Mouse (Mus musculus) urinary bladder, adult 18-20 months (tissue): ENCODE measurements around the gene Grhpr.
"Not testable (repeated sequence)": the region's sequence is repeated elsewhere in the genome, so short reads cannot be mapped to it uniquely, and the experiment has no call there.

Experiments used
- DNase-seq, 2 experiments: peaks; one replicate each; pipeline ENCODE4 v3.0.0; 2022; ENCODE audit warnings: low spot score in 2 of 2, mixed read lengths in 2 of 2

Grhpr gene

DNA sequence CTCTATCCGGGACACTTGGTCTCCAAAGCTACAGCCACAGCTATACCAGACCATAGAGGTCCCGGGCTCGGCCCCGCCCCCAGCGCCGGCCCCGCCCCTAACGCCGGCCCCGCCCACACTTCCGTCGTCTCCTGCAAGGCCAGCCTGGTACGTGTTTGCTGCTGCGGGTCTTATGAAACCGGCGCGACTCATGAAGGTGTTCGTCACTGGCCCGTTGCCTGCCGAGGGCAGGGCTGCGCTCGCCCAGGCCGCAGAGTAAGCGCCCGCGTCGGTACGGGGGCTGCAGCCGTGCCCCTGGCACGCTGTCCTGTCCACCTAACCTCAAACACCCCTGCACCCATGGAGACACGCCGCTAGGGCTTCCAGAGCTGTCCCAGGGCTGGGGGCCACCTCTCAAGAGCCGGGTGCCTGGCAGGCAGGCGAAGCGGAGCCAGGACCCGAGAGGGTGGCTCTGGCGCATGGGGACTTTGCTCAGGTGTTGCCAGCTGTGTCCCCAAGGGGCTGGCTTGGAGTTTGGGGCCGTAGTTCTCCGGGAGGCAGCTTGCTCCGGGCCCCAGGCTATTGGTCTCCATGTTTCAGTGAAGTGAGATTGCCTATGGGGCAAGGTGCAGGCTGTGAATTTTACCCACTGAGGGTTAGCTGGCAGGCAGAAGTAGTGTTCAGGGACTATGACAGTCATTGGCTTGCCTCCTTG is at the start of gene Grhpr:
TSS of gene Grhpr (plus strand) at position 116 of the 694 bp plus-strand sequence.
- peak; percentile 71 to 76 for DNase-seq

DNA sequence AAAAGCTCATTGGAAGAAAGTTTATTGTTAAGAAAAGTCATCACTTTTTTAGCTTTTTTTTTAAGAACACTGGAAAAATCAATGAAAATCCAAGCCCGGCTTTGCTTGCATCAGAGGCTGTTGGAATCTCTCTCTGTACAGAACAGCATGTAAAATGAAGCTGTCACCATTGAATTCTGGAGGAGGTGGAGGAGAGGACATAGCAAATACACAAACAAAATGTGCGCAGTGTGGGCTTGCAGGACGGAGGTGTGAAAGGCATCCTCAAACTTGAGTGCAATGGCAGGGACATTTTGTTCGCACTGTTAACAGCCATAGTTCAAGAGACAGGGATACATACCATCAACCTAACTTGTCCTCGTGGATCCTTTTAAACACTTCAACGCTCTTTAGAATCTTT is 49.5 kb upstream of the Grhpr start:
- DNase-seq = no peak

- no peak for DNase-seq
These were observed 42.5 kb upstream of the Grhpr start for GRCm38 (mm10) chr4:44938359-44939340.

GRCm38 (mm10) chr4:44939576-44940249 is 41.5 kb upstream of the Grhpr start:
- DNase-seq = no peak

DNA sequence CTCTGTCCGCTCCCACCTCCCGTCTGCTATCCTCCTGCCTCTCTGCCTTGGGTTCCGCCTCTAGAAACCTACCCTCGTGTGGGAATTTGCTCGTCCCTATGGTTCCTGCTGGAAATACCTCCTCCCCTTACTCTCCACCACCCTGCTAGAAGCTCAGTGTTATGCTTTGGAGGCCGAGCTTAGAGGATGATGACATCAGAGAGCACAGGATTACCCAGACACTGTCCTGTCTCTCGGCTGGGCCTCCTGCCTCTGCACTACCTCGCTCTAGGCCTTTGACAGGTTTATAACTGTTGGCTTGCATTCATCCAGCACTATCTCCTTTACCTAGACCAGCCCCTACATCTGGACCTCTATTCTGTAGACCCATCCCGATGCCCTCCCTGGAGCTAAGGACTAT is 40.9 kb upstream of the Grhpr start:
- DNase-seq = no peak

DNA sequence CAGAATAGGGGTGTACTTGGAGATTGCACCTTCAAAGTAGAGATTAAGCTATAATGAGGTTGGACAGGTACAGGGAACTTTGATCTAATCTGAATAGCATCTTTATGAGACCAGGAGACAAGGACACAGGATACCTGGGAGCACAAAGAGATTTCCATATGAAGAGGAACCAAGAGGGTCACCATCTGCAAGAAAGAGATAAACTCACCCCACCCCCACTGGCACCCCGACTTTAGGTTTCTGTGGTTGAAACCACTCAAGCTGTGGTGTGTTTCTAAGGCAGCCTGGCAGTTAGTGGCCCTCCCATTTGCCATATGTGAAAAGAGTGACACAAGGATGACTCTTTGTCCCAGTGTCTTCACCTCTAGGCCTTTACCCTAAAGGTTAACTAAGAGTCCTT is 39.0 kb upstream of the Grhpr start:
- no peak for DNase-seq

GRCm38 (mm10) chr4:44943480-44943879 is 37.7 kb upstream of the Grhpr start:
- no peak for DNase-seq

- DNase-seq = no peak
These were observed 36.6 kb upstream of the Grhpr start for GRCm38 (mm10) chr4:44944426-44945075.

GRCm38 (mm10) chr4:44946126-44946525 is 35.1 kb upstream of the Grhpr start:
- DNase-seq = not testable (repeated sequence)

- DNase-seq = no peak
These were observed 33.7 kb upstream of the Grhpr start for GRCm38 (mm10) chr4:44947464-44947863.

GRCm38 (mm10) chr4:44948314-44948713 is 32.9 kb upstream of the Grhpr start:
- DNase-seq = no peak

DNA sequence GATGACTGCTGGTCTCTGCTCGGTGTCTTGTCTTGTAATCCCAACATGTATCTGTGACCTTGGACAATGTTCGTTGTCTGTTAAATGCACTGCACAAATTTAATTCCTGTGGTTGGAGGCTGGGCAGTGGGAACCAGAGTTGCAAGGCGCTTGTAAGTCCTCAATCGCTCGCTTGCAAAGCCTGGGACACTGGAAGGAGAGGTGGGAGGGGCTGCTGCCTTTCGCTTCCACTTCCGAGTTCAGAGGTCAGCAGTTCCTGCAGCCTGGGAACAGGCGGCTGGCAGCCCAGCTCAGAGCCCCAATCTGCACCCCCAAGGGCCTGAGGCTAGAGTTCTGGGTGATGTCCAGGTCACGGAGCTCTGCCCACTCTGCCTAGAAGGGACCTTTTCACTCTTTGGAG is 28.2 kb upstream of the Grhpr start:
- DNase-seq = no peak

- DNase-seq = no peak
These were observed 22.4 kb upstream of the Grhpr start for GRCm38 (mm10) chr4:44958776-44959175.

GRCm38 (mm10) chr4:44959220-44959619 is 22.0 kb upstream of the Grhpr start:
- no peak for DNase-seq

GRCm38 (mm10) chr4:44963156-44963555 is 18.0 kb upstream of the Grhpr start:
- no peak for DNase-seq

DNA sequence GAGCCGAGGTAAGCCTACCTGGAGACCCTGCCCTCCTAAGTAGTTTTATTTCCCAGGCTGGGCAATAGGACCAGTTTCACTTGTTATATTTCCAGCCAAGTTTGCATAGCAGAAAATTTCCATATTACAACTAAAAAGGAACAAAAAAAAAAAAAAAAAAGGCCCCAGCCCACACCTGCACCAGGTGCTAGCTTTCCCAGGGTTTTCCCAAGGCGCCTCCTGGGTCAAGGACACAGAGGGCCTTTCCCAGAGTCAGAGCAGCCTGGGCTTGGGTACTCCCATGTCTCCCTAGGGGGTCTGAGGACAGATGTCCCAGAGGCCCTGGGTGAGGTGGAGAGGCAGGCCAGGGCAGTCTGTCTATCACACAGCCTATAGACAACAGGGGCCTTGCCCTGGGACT is 16.0 kb upstream of the Grhpr start:
- no peak for DNase-seq

GRCm38 (mm10) chr4:44965736-44966135 is 15.5 kb upstream of the Grhpr start:
- DNase-seq = no peak

GRCm38 (mm10) chr4:44967402-44967801 is 13.8 kb upstream of the Grhpr start:
- DNase-seq = no peak

GRCm38 (mm10) chr4:44970056-44970455 is 11.1 kb upstream of the Grhpr start:
- no peak for DNase-seq

GRCm38 (mm10) chr4:44970612-44971110 is 10.5 kb upstream of the Grhpr start:
- peak in 1 of 2 experiments; percentile 41 for DNase-seq

DNA sequence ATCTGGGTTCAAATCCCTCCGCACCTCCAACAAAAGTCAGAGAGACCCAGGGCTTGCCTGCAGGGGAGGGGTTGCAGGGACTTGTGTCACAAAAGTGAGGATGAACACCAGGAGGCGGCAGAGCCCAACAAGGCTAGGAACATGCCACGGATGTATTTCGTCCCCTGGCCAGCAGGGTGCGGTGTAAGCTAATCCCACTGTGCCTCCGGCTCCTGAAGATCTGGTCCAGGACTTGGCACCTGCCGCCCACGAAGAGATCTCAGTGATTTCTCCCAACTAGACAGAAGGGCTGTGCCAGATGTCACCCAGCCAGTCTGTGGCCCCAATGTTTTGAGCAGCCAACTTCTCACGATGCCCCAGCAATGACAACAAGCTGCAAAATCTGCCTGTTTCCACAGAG is 7.7 kb upstream of the Grhpr start:
- DNase-seq = peak; percentile 79 to 85

DNA sequence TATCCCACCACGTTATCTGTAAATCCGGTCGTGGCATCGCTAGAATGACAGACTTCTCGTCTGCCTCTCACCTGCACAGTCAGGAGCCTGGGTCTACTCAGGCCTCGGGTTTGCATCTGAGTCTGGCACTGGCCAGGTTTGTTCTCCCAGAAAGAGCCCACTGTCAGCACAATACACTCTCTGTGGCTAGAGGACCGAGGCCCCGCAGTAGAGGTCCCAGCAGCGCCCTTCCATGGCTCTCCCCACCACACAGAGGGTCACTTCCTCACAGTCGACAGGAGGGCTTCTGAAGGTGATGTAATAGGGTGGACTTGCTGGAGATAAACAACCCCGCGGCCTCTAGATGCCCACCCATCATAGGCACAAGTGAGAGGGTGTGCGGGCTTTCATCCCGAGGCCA is 7.3 kb upstream of the Grhpr start:
- DNase-seq = no peak
